Mouse (Mus musculus) cerebellum, postnatal 10 days (tissue): ENCODE data around the gene Nckipsd.
A peak's percentile ranks its signal among the peaks of the same experiment; 100 is the strongest.

Experiments used
- DNase-seq, 2 experiments: peaks; one replicate each; pipeline ENCODE4 v3.0.0; 2021; ENCODE audit warnings: mixed read lengths in 2 of 2

Nckipsd gene

DNA sequence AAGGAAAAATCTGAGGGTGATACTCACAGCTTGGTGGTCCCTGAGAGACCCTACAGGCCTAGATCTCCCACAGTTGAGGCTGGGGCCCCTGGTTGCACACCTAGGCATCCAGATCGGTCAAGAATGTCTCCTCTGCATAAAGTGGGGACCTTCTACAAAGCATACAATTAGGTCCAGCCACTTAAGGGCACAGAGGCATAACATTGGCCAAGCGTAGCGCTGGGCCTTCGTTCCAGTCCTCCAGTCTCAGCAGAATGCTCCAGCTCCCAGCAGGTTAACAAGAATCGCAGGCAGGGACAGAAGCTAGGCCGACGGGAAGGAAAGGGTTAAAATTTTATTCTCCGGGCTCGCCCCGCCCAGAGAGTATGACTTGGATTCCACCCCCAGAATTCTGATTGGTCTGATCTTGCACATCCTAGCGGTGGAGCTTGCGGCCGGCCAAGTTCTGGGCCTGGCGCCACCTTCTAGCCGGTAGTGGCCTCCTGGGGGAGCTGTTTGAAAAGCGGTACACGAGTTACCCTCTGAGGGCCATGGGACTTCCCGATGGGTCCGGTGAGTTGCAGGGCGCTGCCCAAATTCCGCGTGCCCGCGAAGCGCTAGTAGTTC lies 45.6 kb downstream of the Nckipsd start:
- peak; percentile 96 for DNase-seq

DNA sequence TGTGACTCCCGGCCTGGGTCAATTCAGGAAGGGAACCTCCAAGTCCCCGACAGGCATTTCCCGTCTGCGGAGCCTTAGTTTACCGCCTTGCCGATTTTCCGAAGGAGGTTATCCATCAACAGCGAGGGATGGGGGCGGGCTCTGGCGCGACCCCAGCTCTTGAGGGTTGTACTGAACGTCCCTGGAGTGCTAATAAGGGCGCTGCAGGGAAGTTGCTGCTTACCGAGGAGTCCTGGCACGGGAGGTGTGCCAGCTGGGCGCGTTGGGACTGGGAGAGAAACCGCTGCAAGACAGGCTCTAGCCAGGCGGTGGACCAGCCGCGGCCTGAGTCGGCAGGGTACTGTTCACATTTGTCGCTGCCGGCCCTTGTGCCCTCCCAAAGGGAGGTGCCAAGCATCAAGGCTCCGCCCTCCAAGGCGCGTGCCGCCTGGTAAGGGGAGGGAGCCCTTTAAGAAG lies 46.1 kb downstream of the Nckipsd start:
- DNase-seq = peak; percentile 89 to 92

DNA sequence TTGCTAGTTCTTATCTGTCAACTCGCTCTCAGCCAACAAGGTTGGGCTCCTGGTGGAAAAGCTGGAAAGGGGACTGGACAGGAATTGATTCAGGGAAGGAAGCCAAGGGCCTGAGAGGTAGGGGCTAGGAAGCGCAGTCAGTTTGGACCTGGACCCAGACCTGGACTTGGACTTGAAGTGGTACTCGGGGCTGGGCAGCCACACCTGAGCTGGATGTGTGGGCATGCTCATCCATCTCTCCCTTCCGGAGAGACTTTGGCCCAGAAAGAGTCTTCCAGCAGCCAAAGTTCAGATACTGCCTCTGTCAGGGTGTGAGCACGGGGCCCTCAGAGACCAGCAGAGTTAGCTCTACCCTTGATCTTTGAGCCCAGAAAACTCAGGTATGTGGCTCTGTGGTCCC lies 47.2 kb downstream of the Nckipsd start:
- peak; percentile 36 to 38 for DNase-seq

DNA sequence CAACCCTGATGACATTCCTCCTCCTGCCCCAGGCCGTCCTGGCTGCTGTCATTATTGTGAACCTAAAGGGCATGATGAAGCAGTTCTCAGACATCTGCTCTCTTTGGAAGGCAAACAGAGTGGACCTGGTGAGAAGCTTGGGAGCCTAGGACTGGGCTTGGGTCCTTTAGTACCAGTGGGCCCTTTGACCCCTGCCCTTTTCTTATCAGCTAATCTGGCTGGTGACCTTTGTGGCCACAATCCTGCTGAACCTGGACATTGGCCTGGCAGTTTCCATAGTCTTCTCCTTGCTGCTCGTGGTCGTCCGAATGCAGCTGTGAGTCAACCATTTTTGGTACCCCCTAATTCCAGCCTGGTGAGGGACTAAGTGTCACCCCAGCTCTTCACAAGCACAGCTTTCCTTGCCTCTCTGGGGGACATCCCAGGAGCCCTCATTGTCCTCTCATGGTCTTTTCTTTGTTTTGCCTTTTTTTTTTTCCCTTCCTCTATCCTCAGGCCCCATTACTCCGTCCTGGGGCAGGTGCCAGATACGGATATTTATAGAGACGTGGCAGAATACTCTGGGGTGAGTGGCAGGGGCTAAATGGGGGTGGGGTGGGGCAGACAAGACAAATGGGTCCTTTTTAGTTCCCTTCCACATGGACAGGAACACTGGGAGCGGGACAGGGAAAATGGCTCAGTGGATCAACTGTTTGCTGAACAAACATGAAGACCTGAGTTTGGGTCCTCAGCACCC lies 50.8 kb downstream of the Nckipsd start:
- DNase-seq = no peak
